Mouse (Mus musculus) heart, postnatal 36 days (tissue): Measurements from ENCODE around the gene Crb2. TPM values are rescaled to one million over a fixed set of nuclear protein-coding genes. Genes with fewer than 3 reads are reported as not detected.
A peak's percentile ranks its signal among the peaks of the same experiment; 100 is the strongest.

Experiments used
- DNase-seq, 2 experiments: peaks; one replicate each; pipeline ENCODE4 v3.0.0; 2021 to 2022
- intact Hi-C: fragments of 180-260 bp; cut with DNase I; formaldehyde crosslinking; loops from one replicate; pipeline ENCODE4 v1.15.1; 2025
- total RNA-seq, 2 experiments: library from RNA; stranded (reverse); gene quantifications; 2 replicates each; pipeline ENCODE4 v1.2.3; 2021

Crb2 gene
- total RNA-seq, 2 experiments from 2014 or later = 0.97 to 1.0 TPM

DNA sequence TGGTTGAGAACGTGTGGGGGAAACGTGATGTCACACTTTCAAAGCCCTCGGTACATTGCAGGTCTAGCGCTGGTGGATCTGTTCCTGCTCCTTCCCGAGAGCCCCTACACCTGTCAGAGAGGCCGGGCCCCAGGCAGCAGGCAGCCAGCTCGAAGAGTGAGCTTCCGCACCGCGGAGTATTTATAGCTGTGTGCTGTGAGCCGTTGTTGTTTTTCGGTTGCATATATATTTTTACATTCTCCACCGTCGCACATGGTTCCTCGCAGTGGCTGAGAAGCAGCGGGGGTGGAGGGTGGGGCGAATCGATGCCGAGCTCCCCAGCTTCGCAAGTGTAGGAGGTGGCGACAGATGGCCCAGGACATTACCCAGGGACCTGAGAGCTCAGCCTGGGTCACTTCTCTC, 11.0 kb upstream of the Crb2 start:
- intact Hi-C loops = no loop called here
- DNase-seq = no peak

DNA sequence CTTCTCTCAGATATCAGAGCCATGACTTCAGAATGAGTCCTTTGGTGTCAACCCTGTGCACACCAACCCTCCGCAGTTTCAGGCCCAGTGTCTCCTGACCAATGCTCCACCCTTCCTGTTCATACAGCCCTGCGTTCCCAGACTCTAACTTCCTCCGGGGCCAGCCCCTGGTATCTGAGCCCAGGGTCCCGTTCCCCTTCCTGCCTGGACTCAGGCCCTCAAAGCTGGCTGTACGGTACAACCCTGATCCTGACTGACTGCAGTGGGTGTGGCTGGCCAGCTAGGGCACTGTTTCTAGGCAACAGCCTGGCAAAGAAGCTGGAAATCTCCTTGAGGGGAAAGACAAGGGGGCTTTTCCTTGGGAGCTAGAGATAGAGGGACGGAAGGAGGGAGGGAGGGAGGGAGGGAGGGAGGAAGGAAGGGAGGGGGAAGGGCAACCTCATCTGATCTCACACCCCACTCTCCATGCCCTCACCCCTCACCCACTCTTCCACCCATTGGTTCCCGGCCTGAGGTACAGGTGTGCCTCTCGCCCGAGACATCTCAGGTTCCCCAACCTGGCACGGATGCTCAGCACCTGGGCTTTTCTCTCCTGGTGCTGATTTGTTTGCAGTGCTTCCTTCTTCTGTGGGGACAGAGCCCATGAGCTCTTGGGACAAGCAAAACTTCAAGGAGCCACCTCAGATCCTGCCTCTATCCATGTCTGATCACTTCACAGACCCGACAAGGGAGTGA, 9.9 kb upstream of the Crb2 start:
- no peak for DNase-seq
- intact Hi-C loops = no loop called here

DNA sequence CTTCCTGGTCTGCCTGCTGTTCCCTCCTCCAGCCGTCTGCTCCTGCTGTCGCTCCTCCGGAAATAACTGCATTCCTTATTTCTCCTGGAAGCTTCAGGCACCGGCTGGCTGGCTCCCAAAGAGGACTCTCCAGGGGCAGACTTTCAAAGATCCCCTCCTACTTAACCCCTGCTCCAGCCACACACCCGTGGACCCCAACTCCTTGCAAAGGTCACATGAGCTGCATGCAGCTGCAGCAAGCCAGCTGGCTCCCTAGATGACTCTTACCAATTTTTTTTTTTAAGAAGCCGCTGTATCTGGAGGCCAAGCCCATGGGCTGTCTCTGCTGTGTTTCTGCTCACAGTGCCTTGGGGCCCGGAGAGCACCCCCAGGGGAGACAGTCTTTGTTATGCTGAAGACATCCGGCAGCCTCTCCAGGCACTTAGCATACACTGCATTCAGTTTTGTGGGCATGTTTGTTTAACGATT, 8.9 kb upstream of the Crb2 start:
- peak; percentile 37 to 48 for DNase-seq
- intact Hi-C loops = no loop called here

DNA sequence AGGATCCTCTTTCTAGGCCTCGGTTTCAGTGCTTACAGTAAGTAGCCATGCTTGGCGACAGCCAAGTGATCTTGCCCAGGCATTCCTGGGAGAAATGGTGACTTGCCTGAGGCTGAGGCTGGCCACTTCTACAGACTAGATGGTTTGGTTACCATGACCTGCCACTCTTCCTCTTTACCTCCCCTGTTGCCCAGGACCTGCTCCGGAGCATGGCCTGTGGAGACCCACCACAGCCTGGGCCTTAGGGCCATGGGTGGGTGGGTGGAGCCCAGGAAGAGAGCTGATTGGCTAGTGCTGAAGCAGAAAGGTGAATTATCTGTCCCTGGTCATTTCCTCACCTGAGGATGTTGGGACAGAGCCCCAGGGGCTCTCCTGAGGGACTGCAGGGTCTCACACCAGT, 8.3 kb upstream of the Crb2 start:
- no peak for DNase-seq
- intact Hi-C loops = no loop called here

DNA sequence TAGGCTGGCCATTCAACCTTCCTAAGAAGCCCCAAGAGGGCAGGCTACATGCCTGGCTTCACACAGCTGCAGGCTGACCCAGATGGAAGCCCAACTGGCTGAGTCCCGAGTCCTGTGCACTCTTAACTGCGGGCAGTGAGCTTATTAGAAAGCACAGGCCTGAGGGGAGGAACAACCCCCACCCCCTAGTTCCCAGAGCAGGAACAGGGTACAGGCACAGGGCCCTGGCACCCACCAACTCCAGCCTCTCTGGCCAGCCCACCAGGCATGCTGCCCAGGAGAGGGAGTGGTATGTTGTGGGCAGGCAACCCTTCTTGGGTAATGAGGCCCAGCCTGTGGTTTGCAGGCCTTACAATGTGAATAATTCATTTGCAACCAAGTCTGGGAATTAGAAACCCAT, 7.1 kb upstream of the Crb2 start:
- intact Hi-C loops = no loop called here
- DNase-seq = no peak

DNA sequence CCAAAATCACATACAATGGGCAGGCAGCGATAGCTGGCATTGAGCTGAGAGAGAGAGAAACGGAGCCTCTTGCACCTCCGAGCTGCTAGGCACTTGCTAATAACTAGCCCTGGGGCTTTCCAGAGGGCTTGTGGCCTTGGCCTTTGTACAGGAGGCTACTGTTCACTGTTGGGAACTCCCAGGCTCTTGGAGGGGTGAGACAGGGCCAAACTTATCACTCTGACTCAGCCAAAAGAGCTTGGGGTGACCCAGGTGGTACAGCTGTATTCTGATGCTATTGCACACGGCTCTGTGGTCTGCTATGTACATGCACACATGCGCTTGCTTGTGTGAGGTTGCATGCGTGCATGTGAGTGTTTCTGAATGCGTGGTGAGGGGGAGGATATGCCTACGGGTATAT, 6.3 kb upstream of the Crb2 start:
- intact Hi-C loops = loop anchor here (2.0 to 10.0 kb wide), 5 partner anchors 67 to 385 kb away; partner anchors contain the start of genes Gpr21 and Strbp
- no peak for DNase-seq

DNA sequence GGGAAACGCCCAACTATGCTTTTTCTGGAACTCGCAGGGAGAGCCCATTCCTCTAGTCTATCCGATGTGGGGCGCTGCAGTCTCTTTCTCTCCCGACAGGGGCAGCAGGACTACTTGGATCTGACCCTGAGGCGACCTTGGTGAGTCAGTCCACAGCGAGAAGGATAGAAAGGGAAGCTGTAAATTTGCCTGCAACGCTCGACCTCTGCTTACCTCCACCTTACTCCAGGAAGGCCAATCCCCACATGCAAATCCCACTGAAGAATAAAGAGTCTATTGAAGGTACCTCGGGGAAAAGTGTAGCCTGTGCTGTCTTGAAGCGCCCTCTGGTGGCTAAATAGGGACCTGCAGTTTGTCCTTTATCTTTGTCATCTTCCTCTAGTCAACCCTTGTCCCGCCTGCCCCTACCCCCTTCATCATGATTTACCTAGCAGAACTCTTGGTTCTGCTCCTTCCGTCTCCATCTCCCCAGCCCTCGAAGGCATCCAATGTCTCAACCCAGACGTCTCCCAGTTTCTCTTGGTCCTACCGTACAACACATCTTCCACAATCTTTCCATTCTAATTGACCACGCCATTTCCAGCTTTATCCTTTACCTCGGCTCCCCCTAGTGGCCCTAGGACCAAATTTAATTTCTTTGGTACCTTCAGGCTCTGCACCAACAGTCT, 4.3 kb upstream of the Crb2 start:
- DNase-seq = peak; percentile 84 to 88
- intact Hi-C loops = loop anchor here (2.0 to 10.0 kb wide), 5 partner anchors 69 to 387 kb away; partner anchors contain the start of genes Gpr21 and Strbp

DNA sequence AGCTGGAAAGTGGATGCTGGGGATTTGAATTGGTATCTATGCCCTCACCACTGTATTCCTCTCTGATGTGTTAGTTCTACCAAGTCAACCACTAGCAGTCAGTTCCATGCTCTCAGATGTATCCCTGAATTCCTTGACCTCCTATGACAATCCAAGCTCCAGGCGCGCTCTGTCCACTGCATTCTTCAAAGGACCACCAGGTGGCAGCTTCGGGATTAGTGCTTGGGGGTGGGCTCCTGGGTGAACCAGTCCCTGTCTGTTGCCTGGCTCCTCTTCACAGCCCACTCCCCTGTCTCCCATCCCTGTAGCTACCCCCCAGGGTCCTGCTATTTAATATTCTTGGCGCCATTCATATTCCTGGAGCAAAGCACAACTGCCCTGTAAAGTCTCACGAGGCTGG, 1.5 kb upstream of the Crb2 start:
- intact Hi-C loops = loop anchor here (5.0 to 10.0 kb wide), 4 partner anchors 137 to 390 kb away; partner anchors contain the start of gene Gpr21
- peak in 1 of 2 experiments; percentile 46 for DNase-seq

DNA sequence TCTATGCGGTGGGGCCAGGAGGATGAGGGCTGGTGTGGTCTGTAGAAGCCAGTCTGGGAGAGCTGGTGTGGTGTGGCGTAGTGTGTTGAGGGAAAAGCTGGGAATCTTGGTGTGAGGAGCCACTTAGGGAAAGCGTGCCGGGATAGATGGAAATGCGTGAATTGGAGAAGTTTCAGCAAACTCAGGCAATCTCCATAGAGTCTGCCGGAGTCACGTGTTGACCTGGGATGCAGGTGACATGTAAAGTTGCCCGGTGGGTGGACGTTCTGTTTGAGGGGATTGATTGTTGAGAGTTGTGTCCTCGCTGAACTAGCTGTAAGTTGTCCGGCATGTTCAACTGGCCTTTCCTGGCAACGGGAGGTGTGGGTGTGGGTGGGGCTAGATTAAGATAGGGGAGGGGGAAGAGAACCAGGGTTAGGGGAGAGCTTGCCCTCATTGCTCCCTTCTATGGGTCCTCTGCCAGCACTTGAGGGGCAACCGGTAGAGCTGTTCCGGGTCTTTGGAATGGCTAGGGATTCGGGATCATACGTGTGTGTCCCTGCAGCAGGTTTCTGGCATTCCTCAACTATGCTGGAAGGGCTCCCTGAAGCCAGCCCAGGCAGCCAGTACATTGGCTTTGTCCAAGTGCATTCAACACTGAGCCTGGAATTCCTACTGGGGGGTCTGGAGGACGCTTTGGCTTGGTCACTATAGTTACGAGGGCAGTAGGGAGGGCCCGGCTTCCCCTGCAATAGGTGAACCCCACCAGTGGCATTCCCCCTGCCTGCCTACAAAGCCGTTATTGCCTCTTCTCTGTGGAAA, 762 bp downstream of the Crb2 start:
- intact Hi-C loops = loop anchor here (10.0 kb wide), 2 partner anchors 262 to 392 kb away; partner anchors contain the start of gene Gpr21
- DNase-seq = no peak

DNA sequence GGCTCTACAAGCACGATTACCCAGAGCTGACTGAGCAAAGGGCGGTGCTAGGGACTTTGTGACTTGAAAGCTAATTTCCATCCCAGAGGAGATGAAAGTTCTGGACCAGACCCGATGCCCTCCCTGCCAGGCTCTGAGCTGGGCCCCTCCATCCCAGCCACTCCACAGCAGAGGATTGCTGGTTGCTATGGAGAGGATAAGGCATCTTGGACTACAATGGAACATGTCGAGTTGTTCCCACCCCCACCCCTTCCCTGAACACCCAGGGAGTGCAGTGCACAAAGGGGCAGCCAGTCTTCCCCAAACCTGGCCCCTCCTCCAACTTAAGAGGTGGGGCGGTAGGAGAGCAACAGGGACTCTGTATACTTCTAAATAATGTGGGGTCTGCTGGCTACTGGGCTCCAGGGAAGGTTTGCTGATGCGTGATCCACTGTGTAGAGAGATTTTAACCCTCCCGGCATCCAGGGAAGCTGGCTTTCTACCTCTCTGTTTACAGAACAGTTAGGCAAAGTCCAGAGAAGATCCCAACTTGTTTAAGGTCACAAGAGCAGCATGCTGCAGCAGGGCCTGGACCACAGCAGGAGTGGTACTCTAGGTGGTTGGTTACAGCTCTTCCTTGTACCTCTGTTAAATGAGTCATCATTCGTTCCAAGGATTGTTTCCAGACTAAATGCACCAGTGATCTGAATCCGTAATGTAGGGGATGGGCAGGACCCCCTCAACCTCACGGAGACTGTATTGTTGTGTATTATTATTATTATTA, 2.1 kb downstream of the Crb2 start:
- intact Hi-C loops = loop anchor here (10.0 kb wide), 2 partner anchors 263 to 393 kb away; partner anchors contain the start of gene Gpr21
- no peak for DNase-seq

DNA sequence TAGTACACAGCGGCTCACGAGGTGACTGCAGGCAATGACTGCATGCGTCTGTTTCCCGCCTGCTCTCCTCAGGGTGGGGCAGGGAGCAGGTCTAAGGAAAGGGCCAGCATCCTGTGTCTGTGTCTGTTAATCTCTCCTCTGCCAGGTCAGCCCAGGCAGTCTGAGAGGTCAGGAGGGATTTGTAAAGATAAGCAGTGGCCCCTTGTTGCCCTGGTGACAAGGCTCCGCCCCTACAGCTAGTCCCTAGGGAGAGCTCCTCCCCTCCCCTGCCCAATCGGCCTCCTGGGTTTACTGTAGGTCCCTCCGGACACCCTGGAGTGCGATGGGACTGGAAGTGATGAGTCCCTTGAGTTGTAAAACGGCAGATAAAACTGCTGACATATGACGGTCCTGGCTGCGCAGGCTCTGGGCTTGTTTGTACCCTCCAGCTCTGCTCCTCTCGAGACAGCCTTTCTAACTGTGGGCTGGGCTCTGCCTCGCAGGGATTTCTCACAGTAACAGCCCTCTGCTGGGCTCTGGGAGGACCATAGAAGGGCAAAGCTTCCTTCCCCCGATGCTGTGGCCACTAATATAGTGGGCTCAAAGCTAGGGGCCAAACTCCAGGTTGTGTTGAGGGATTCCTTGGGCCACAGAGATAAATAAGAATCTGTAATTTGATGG, 4.4 kb downstream of the Crb2 start:
- intact Hi-C loops = no loop called here
- DNase-seq = peak; percentile 42 to 53

DNA sequence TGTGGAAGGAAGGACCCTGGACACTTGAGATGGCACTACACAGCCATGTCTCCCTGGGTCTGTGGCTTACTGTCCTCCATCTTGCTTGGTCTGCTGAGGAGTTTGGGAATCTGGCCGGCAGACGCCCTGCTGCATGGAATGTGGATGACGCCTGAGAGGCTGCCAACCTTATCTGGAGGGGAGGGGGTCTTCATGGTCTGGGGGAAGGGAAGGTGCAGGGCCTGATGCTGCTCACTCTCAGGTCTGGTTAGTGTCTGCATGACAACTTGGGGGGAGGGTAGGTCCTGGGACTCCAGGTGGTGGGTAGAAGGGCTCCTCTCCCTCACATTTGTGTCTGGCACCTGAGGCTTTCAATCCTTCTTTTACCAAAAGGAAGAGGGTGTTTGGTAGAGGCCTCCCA, 5.4 kb downstream of the Crb2 start:
- DNase-seq = no peak
- intact Hi-C loops = no loop called here

DNA sequence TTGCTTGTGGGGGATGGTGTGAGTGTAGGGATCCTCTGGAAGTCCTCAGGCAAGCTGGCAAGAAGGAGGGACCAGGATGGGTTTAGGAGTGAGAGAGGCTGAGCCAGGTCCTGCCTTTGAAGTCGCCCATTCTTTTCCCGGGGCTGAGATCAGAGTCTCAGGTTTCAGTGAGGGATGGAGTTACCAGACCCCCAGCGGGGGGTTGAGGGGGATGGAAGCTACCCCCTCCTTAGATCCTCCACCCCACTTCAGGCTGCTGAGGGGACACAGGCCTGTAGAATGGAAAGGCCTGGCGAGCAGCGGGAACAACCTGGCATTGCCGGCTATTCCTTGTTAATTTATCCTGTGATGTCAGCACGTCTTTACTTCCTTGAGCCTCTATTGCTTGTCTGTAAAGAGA, 6.0 kb downstream of the Crb2 start:
- intact Hi-C loops = no loop called here
- no peak for DNase-seq

DNA sequence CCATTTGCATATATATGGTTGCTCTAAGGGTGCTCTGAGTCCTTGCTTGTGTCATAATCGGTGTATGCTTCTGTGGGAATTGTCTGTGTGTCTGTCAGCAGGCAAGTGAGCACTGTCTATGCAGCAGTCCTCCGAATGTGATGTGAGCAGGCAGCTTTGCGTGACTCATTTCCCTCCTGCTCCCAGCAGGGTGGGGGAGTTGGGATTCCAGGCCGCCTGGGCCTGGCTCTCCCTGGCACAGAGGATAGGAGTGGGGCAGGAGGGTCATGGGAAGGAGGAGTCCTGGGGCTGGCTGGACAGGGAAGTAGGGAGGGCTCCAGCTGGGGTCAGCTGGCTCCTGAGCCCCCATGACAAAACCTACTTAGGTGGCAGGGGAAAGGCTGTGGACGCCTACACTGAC, 8.4 kb downstream of the Crb2 start:
- intact Hi-C loops = no loop called here
- DNase-seq = no peak

DNA sequence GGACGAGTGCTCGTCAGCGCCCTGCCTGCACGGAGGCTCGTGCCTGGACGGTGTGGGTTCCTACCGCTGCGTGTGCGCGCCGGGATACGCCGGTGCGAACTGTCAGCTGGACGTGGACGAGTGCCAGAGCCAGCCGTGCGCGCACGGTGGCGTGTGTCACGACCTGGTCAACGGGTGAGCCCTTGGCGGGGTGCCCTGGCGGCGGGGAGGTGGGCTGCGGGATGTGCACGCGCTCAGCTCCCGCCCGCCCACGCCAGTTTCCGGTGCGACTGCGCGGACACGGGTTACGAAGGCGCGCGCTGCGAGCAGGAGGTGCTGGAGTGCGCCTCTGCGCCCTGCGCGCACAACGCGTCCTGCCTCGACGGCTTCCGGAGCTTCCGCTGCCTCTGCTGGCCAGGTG, 10.4 kb downstream of the Crb2 start:
- DNase-seq = no peak
- intact Hi-C loops = no loop called here

DNA sequence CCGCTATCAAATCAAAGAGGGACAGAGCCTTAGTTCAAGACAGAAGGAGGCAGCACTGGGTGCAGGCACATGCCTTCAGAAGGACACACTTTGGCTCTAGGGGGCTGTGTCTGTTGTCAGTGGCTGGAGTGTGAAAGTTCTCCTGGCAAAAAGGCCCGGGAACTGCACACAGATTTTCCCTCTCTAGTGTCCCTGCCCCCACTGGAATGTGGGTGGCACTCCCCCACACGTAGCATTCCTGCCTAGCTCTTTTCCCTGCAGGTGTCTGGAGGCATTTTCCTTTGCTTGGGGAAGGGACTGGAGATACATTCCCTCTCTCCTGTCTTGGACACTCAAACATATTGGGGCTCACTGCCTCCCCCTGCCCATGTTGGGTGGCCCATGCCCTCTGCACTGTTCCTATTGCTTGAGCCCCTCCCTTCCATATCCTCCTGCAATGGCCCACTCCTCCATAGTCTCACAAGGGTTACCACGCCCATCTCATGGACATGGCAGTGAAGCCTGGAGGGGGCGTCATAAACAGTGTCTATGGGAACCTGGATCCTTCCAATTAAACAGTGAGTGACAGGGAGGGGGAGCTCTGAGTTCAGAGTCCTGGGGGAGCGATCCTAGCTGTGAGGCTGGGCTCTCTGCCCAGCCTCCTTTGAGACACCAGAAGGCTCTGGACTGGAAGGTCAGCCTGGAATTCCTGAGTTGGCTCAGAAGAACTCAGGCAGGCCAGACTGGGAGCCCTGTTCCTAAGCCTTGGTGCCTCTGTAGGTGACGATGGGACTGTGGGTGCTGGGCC, 12.3 kb downstream of the Crb2 start:
- intact Hi-C loops = no loop called here
- DNase-seq = no peak

DNA sequence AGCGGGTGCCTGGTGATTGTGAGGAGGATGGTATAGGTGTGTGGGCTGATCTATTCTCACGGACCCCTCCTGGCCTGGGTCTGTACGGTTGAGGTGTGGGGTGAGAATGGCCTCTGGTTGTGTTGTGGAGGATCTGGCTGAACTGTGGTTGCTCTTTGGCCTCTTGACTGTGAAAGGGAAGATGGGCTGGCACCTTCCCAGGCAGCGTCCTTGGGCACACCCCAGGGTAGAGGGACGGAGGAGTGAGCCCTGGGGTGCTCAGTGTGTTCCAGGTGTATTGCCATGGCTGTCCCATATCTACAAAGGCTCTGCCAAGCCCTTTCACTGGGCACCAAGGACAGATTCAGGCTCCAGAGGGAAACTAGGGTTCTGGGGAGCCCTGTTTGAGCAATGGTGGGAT, 13.0 kb downstream of the Crb2 start:
- no peak for DNase-seq
- intact Hi-C loops = no loop called here

DNA sequence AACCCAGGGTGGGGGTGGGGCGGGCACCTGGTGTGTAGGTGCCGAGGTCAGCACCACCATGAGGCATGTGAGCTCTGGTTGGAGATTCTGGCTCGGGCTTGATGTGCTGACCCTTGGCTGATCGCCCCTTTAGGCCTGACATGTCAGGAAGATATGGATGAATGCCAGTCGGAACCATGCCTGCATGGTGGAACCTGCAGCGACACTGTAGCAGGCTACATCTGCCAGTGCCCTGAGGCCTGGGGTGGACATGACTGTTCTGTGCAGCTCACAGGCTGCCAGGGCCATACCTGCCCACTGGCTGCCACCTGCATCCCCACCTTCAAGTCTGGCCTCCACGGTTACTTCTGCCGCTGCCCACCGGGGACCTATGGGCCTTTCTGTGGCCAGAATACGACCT, 13.9 kb downstream of the Crb2 start:
- no peak for DNase-seq
- intact Hi-C loops = no loop called here

DNA sequence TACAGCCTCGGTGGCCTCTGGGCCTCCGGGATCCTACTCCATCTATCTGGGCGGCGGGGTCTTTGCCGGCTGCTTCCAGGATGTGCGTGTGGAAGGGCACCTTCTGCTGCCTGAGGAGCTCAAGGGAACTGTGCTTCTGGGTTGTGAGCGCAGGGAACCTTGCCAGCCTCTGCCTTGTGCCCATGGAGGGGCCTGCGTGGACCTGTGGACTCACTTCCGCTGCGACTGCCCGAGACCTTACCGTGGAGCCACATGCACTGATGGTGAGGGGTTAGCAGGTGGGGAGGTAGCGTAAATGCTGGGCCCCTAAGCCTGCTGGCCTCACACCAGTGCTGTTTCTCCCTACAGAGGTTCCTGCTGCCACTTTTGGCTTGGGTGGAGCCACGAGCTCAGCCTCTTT, 14.7 kb downstream of the Crb2 start:
- DNase-seq = no peak
- intact Hi-C loops = no loop called here
